Mouse (Mus musculus): ENCODE results near the gene Lin7c. TPM values are rescaled to one million over a fixed set of nuclear protein-coding genes. Genes with fewer than 3 reads are reported as not detected.
"Not testable (repeated sequence)": the region's sequence is repeated elsewhere in the genome, so short reads cannot be mapped to it uniquely, and the experiment has no call there.

The Lin7c gene
- total RNA-seq (2021), result 10 to 100 TPM; 21.3 to 22.7 TPM
- long read RNA-seq, experiment 1, full-length matches to known transcripts, result 11 of 14 reads
- long read RNA-seq, experiment 1, partial matches to known transcripts, result 1 of 14 reads
- long read RNA-seq, experiment 1, other reads (novel, unspliced or antisense), result 2 of 14 reads
- long read RNA-seq, experiment 2, full-length matches to known transcripts, result 21 of 23 reads
- long read RNA-seq, experiment 2, partial matches to known transcripts, result 1 of 23 reads
- long read RNA-seq, experiment 2, other reads (novel, unspliced or antisense), result 1 of 23 reads

- intact Hi-C loops (cut with DNase I; ENCODE audit: low total_unique reads), result no loop called here
- DNase-seq, result peak; percentile 95
Observed at GRCm38 (mm10) chr2:109890597-109890996, at the start of gene Lin7c. TSS of gene Lin7c (plus strand) at chr2:109890853.

- no peak for DNase-seq
- intact Hi-C loops (cut with DNase I; ENCODE audit: low total_unique reads), result no loop called here
Observed at GRCm38 (mm10) chr2:109846401-109846800, 44.3 kb upstream of the Lin7c start.

- no peak for DNase-seq
- intact Hi-C loops (cut with DNase I; ENCODE audit: low total_unique reads), result no loop called here
Observed at GRCm38 (mm10) chr2:109848305-109848704, 42.3 kb upstream of the Lin7c start.

- DNase-seq, result no peak
- intact Hi-C loops (cut with DNase I; ENCODE audit: low total_unique reads), result no loop called here
Observed at GRCm38 (mm10) chr2:109848715-109849114, 41.9 kb upstream of the Lin7c start.

GRCm38 (mm10) chr2:109855601-109856000 lies 35.1 kb upstream of the Lin7c start:
- no peak for DNase-seq
- intact Hi-C loops (cut with DNase I; ENCODE audit: low total_unique reads), result no loop called here

- no peak for DNase-seq
- intact Hi-C loops (cut with DNase I; ENCODE audit: low total_unique reads), result no loop called here
Observed at GRCm38 (mm10) chr2:109859671-109860070, 31.0 kb upstream of the Lin7c start.

- intact Hi-C loops (cut with DNase I; ENCODE audit: low total_unique reads), result no loop called here
- DNase-seq, result no peak
Observed at GRCm38 (mm10) chr2:109860832-109861231, 29.8 kb upstream of the Lin7c start.

GRCm38 (mm10) chr2:109879429-109879828 lies 11.2 kb upstream of the Lin7c start:
- intact Hi-C loops (cut with DNase I; ENCODE audit: low total_unique reads); DNase-seq: not testable (repeated sequence)

- no peak for DNase-seq
- intact Hi-C loops (cut with DNase I; ENCODE audit: low total_unique reads), result no loop called here
Observed at GRCm38 (mm10) chr2:109881111-109881510, 9.5 kb upstream of the Lin7c start.

GRCm38 (mm10) chr2:109881625-109882024 lies 9.0 kb upstream of the Lin7c start:
- intact Hi-C loops (cut with DNase I; ENCODE audit: low total_unique reads), result no loop called here
- no peak for DNase-seq

GRCm38 (mm10) chr2:109884106-109884505 lies 6.5 kb upstream of the Lin7c start:
- intact Hi-C loops (cut with DNase I; ENCODE audit: low total_unique reads), result no loop called here
- no peak for DNase-seq

GRCm38 (mm10) chr2:109884507-109884906 lies 6.1 kb upstream of the Lin7c start:
- no peak for DNase-seq
- intact Hi-C loops (cut with DNase I; ENCODE audit: low total_unique reads), result no loop called here

- no peak for DNase-seq
- intact Hi-C loops (cut with DNase I; ENCODE audit: low total_unique reads), result no loop called here
Observed at GRCm38 (mm10) chr2:109890068-109890467, 585 bp upstream of the Lin7c start.

- intact Hi-C loops (cut with DNase I; ENCODE audit: low total_unique reads), result no loop called here
- no peak for DNase-seq
Observed at GRCm38 (mm10) chr2:109891031-109891430, 378 bp downstream of the Lin7c start.

- intact Hi-C loops (cut with DNase I; ENCODE audit: low total_unique reads), result no loop called here
- DNase-seq, result no peak
Observed at GRCm38 (mm10) chr2:109891471-109891870, 818 bp downstream of the Lin7c start.

- no peak for DNase-seq
- intact Hi-C loops (cut with DNase I; ENCODE audit: low total_unique reads), result no loop called here
Observed at GRCm38 (mm10) chr2:109896311-109896710, 5.7 kb downstream of the Lin7c start.

- DNase-seq, result no peak
- intact Hi-C loops (cut with DNase I; ENCODE audit: low total_unique reads), result no loop called here
Observed at GRCm38 (mm10) chr2:109902869-109903268, 12.2 kb downstream of the Lin7c start.

- DNase-seq, result peak; percentile 79
- intact Hi-C loops (cut with DNase I; ENCODE audit: low total_unique reads), result loop anchor here (2.0 kb wide), 1 partner anchor 301 kb away; no protein-coding TSS in a partner anchor
Observed at GRCm38 (mm10) chr2:109904171-109904821, 13.6 kb downstream of the Lin7c start.

GRCm38 (mm10) chr2:109909122-109909521 lies 18.5 kb downstream of the Lin7c start:
- intact Hi-C loops (cut with DNase I; ENCODE audit: low total_unique reads), result no loop called here

GRCm38 (mm10) chr2:109912216-109912615 lies 21.6 kb downstream of the Lin7c start:
- intact Hi-C loops (cut with DNase I; ENCODE audit: low total_unique reads), result loop anchor here (10.0 kb wide), 1 partner anchor 83 kb away; no protein-coding TSS in a partner anchor

More at GRCm38 (mm10) chr2:109909122-109909521, 18.5 kb downstream of the Lin7c start:
- no peak for DNase-seq

GRCm38 (mm10) chr2:109912766-109913165 lies 22.1 kb downstream of the Lin7c start:
- intact Hi-C loops (cut with DNase I; ENCODE audit: low total_unique reads), result loop anchor here (10.0 kb wide), 1 partner anchor 82 kb away; no protein-coding TSS in a partner anchor
- no peak for DNase-seq

More at GRCm38 (mm10) chr2:109912216-109912615, 21.6 kb downstream of the Lin7c start:
- no peak for DNase-seq
